15 mouse cellular contexts compared by ENCODE assay signal in the genomic region with DNA sequence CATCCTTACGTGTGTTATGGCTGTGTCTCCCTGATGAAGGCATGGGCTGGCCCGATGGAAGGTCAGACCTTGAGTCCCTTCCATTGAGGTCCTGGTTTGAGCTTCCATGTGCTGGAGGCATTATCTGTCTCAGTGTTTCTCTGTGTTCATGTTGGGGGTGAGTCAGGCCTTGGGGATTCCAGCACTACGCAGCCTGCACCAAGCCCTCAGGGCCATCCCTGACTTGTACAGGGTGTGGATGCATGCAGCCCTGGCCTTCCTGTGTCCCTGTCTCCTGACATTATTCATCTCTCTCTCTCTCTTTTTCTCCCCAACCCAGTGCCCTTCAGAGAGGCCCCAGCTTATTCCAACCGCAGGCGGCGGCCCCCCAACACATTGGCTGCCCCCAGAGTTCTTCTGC.
A peak's percentile ranks its signal among the peaks of the same experiment; 100 is the strongest.
DNase-seq lines count a peak whose midpoint lies in the region.
"Had no signal": no experiment of that assay in that cellular context is flagged by ENCODE, and none has a peak within 500 bp of the region (broad histone marks: within the 10 kb centered on the region; RNA-seq: fewer than 3 reads in every experiment).

No protein-coding gene starts in this region.

- intact Hi-C loops in heart, postnatal 36 days (cut with DNase I), result no loop called here

- DNase-seq in adrenal gland, adult (ENCODE audit: inconsistent age in 2 of 2, low spot score in 1 of 2), result peak; percentile 76 to 80
- DNase-seq in adrenal gland, postnatal 4 days (ENCODE audit: low spot score in 2 of 2), result no peak
- peak; percentile 71 for DNase-seq in adrenal gland, adult 2 months
- DNase-seq in adrenal gland, postnatal 10 days, result peak; percentile 53
- DNase-seq in adrenal gland, postnatal 25 days, result peak; percentile 39
- DNase-seq in heart, postnatal 36 days, result no peak
- DNase-seq in liver, result no peak
- DNase-seq in cerebellum, adult 9-11 months, result no peak
- DNase-seq: B cell, adult 2 months; cerebellum, adult 11 months; cerebellum, adult 18-20 months; cerebellum, adult 8-10 months; cerebellum, postnatal 10 days; cerebellum, postnatal 25 days; forebrain, postnatal 0 days had no signal

Comparison
In these comparisons a context has a peak if more than half of its experiments do, and no peak if none do; other contexts are left out.
1. DNase-seq: peak in adrenal gland, adult (2 of 2), adrenal gland, adult 2 months (single experiment), adrenal gland, postnatal 10 days (single experiment) and adrenal gland, postnatal 25 days (single experiment); none in adrenal gland, postnatal 4 days (0 of 2), heart, postnatal 36 days (0 of 2), liver (single experiment) and cerebellum, adult 9-11 months (single experiment).